Mouse (Mus musculus) heart, embryonic 11.5 days (tissue): Measurements from ENCODE around the gene Maged1. TPM values are rescaled to one million over a fixed set of nuclear protein-coding genes. Genes with fewer than 3 reads are reported as not detected.

Experiments
- polyA plus RNA-seq: library from polyadenylated mRNA; unstranded; fragments of >200 nt; fragmentation: Nextera tagmentation; extraction: Ambion mirVana; gene quantifications from 2 replicates; pipeline ENCODE4 v1.2.1, GENCODE M21; 2014

Gene Maged1
- polyA plus RNA-seq, 1 experiment from 2014 or later = 516 TPM

Other genes with a start within 250 kb of the Maged1 start
- gene Fam90a1b, start 175.4 kb downstream of the Maged1 start, polyA plus RNA-seq = 0.14 TPM in 1 of 2 replicates, not detected in the other
- gene Apoo, start 175.0 kb downstream of the Maged1 start, polyA plus RNA-seq = 151 and 162 TPM in 2 replicates
- gene Gspt2, start 93.9 kb upstream of the Maged1 start, polyA plus RNA-seq = 5.4 and 6.3 TPM in 2 replicates
- 0.96 and 1.1 TPM in 2 replicates for gene Zxdb, start 182.4 kb upstream of the Maged1 start, polyA plus RNA-seq